Mouse (Mus musculus) right cerebral cortex, postnatal 10 days (tissue): Measurements from ENCODE around the gene Sox15.
"Not testable (repeated sequence)": the region's sequence is repeated elsewhere in the genome, so short reads cannot be mapped to it uniquely, and the experiment has no call there.

Source experiments
- DNase-seq, 2 experiments: peaks; one replicate each; pipeline ENCODE4 v3.0.0; 2021; ENCODE audit warnings: low spot score in 2 of 2

The Sox15 gene

GRCm38 (mm10) chr11:69702886-69703285, 47.8 kb downstream of the Sox15 start:
- DNase-seq, result not testable (repeated sequence)

- DNase-seq, result not testable (repeated sequence)
These were observed 48.3 kb downstream of the Sox15 start for GRCm38 (mm10) chr11:69703381-69703780.

GRCm38 (mm10) chr11:69703814-69704612, 48.9 kb downstream of the Sox15 start:
- no peak for DNase-seq

- no peak for DNase-seq
These were observed 49.5 kb downstream of the Sox15 start for GRCm38 (mm10) chr11:69704613-69705010.
